15 mouse cellular contexts compared by ENCODE assay signal in the genomic region with DNA sequence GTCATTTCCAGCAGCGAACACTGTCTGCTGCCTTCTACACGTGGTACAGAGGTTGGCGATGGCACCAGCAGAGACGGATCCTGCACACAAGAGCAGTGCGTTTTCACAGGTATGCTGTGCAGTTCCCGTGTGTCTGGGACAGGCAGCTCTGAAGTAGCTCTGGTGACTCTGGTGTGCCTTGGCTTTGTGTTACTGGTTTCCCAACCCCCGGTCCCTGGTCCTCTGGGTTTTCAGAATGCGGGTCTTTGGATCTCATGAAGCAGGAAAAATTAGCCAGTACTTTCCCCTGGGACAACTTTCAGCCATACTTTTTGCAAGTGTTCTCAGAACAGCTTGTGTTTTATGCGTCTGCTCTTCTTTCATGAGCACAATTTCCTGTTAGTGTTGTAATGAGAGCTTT.
"Had no signal": no experiment of that assay in that cellular context is flagged by ENCODE, and none has a peak within 500 bp of the region (broad histone marks: within the 10 kb centered on the region; RNA-seq: fewer than 3 reads in every experiment).

No protein-coding gene starts in this region.

- H3K4me2 ChIP-seq: limb, embryonic 12.5 days; limb, embryonic 15.5 days; midbrain, embryonic 11.5 days had no signal

- H3K9ac ChIP-seq: limb, embryonic 12.5 days; limb, embryonic 15.5 days; liver, embryonic 14.5 days had no signal

- H3K27me3 ChIP-seq: limb, embryonic 12.5 days; limb, embryonic 15.5 days had no signal

- H3K36me3 ChIP-seq: limb, embryonic 12.5 days; limb, embryonic 15.5 days had no signal

- H3K9me3 ChIP-seq: limb, embryonic 15.5 days had no signal

- DNase-seq: kidney, adult 18-20 months; kidney, adult 9 months; kidney, postnatal 25 days; left cerebral cortex, postnatal 4 days; lung, adult 2 months; lung, postnatal 14 days; lung, postnatal 4 days; midbrain, embryonic 14.5 days; thymus, adult 2 months; thymus, postnatal 14 days; thymus, postnatal 4 days had no signal

- H3K4me3 ChIP-seq: limb, embryonic 12.5 days; limb, embryonic 15.5 days had no signal

- H3K27ac ChIP-seq: limb, embryonic 12.5 days; limb, embryonic 15.5 days; liver, embryonic 14.5 days had no signal
